Comparison of ENCODE assay signal across 8 mouse cellular contexts in genomic region chr7:99535741-99536501, GRCm38 (mm10). TPM values are rescaled to one million over a fixed set of nuclear protein-coding genes. Genes with fewer than 3 reads are reported as not detected.
DNase-seq lines count a peak whose midpoint lies in the region; ATAC-seq and TF ChIP-seq lines count a peak whose summit lies in the region.

No protein-coding gene starts in this region.

- H3K9ac ChIP-seq in forebrain, embryonic 14.5 days (ENCODE audit: low read length) = peak overlapping the region; percentile 89
- peak overlapping the region; percentile 91 for H3K9ac ChIP-seq in midbrain, embryonic 11.5 days (ENCODE audit: low read length)

- H3K27ac ChIP-seq in forebrain, embryonic 14.5 days (ENCODE audit: low read depth, low read length) = peak overlapping the region; percentile 88
- peak overlapping the region; percentile 85 for H3K27ac ChIP-seq in midbrain, embryonic 11.5 days (ENCODE audit: low read depth, low read length)
- H3K27ac ChIP-seq in thymus, adult 2 months (ENCODE audit: control insufficient read depth, insufficient read depth, low read length) = no peak overlapping the region

- H3K4me2 ChIP-seq in forebrain, embryonic 14.5 days (ENCODE audit: low read length) = peak overlapping the region; percentile 88
- peak overlapping the region; percentile 96 for H3K4me2 ChIP-seq in midbrain, embryonic 11.5 days

- H3K36me3 ChIP-seq in forebrain, embryonic 14.5 days (ENCODE audit: control insufficient read depth, insufficient read depth, low read length) = no peaks in the 10 kb centered on the region
- H3K36me3 ChIP-seq in midbrain, embryonic 11.5 days (ENCODE audit: control insufficient read depth, insufficient read depth, low read length) = no peaks in the 10 kb centered on the region
- no peaks in the 10 kb centered on the region for H3K36me3 ChIP-seq in thymus, adult 2 months (ENCODE audit: control insufficient read depth, insufficient read depth, low read length)

- no peaks in the 10 kb centered on the region for H3K9me3 ChIP-seq in forebrain, embryonic 14.5 days (replicated peaks; ENCODE audit: control insufficient read depth, low read length)
- H3K9me3 ChIP-seq in midbrain, embryonic 11.5 days (ENCODE audit: control insufficient read depth, low read length) = no peaks in the 10 kb centered on the region

- H3K4me3 ChIP-seq in forebrain, embryonic 14.5 days (ENCODE audit: low read depth, low read length) = peak overlapping the region; percentile 66
- H3K4me3 ChIP-seq in midbrain, embryonic 11.5 days (ENCODE audit: low read depth, low read length) = peak overlapping the region; percentile 75
- H3K4me3 ChIP-seq in thymus, adult 2 months (ENCODE audit: control insufficient read depth, insufficient read depth, low read length) = peak overlapping the region; percentile 75

- WGBS in forebrain, embryonic 14.5 days = 13% methylated on average over 46 of the region's 46 CpGs
- WGBS in midbrain, embryonic 11.5 days = 19% methylated on average over 35 of the region's 46 CpGs
- WGBS in thymus, adult 2 months = 5% methylated on average over 46 of the region's 46 CpGs

- H3K4me1 ChIP-seq in forebrain, embryonic 14.5 days (ENCODE audit: control insufficient read depth, insufficient read depth, low read length) = peaks cover 27% of the 10 kb centered on the region
- H3K4me1 ChIP-seq in midbrain, embryonic 11.5 days (ENCODE audit: control insufficient read depth, insufficient read depth, low read length) = peaks cover 28% of the 10 kb centered on the region
- peaks cover 34% of the 10 kb centered on the region for H3K4me1 ChIP-seq in thymus, adult 2 months (replicated peaks; ENCODE audit: control insufficient read depth, insufficient read depth, low read length)

- H3K27me3 ChIP-seq in forebrain, embryonic 14.5 days (replicated peaks; ENCODE audit: control insufficient read depth, insufficient read depth, low read length) = no peaks in the 10 kb centered on the region
- H3K27me3 ChIP-seq in midbrain, embryonic 11.5 days (ENCODE audit: control insufficient read depth, insufficient read depth, low read length) = no peaks in the 10 kb centered on the region
- H3K27me3 ChIP-seq in thymus, adult 2 months (ENCODE audit: control insufficient read depth, insufficient read depth, low read length) = no peaks in the 10 kb centered on the region

- no peak for TF ChIP-seq POLR2A in thymus, adult 2 months (IDR thresholded peaks at IDR 0.05; ENCODE audit: control insufficient read depth, extremely low read depth, insufficient read depth, low read length, poor library complexity)

- TF ChIP-seq CTCF in thymus, adult 2 months (IDR thresholded peaks at IDR 0.05; ENCODE audit: borderline replicate concordance, control insufficient read depth, extremely low read depth, insufficient read depth, low read length, poor library complexity) = no peak

- peak; percentile 33 to 59 for DNase-seq in lung, adult 18-20 months
- DNase-seq in lung, postnatal 14 days = no peak
- DNase-seq in adrenal gland, postnatal 14 days = peak; percentile 68
- peak; percentile 61 for DNase-seq in forebrain, embryonic 14.5 days (ENCODE audit: low spot score)
- peak; percentile 55 to 58 for DNase-seq in layer of hippocampus, postnatal 36 days
- peak; percentile 93 for DNase-seq in midbrain, embryonic 11.5 days (ENCODE audit: low spot score, missing footprints)
- peak; percentile 49 for DNase-seq in thymus, adult 2 months
- DNase-seq in urinary bladder, adult 18-20 months (ENCODE audit: low spot score in 2 of 2) = no peak

- ATAC-seq in forebrain, embryonic 14.5 days = peak; percentile 44
- ATAC-seq in midbrain, embryonic 11.5 days (ENCODE audit: low FRiP score) = peak; percentile 51; the same call in 1 of the 2 replicates

RNA-seq across cellular contexts. Expression of gene Arrb1, which starts 0.7 kb away (rescaled TPM):
- 48.9 and 57.9 TPM in 2 replicates for total RNA-seq in adrenal gland, postnatal 14 days (2021)
- polyA plus RNA-seq in forebrain, embryonic 14.5 days (2014; fragmentation: Nextera tagmentation; extraction: Ambion mirVana) = 6.0 and 6.5 TPM in 2 replicates
- total RNA-seq in layer of hippocampus, postnatal 36 days (2021) = 100 to 1,000 TPM; 131 to 145 TPM
- 4.1 and 4.6 TPM in 2 replicates for polyA plus RNA-seq in midbrain, embryonic 11.5 days (2014; fragmentation: Nextera tagmentation; extraction: Ambion mirVana)
- polyA plus RNA-seq in thymus, adult 2 months (2012; rRNA removed) = 26.3 and 29.6 TPM in 2 replicates

RNA-seq across cellular contexts. Expression of gene Rps3, which starts 52.4 kb away (rescaled TPM):
- total RNA-seq in adrenal gland, postnatal 14 days (2021) = 563 and 690 TPM in 2 replicates
- 577 and 687 TPM in 2 replicates for polyA plus RNA-seq in forebrain, embryonic 14.5 days (2014; fragmentation: Nextera tagmentation; extraction: Ambion mirVana)
- 100 to 1,000 TPM; 250 to 259 TPM for total RNA-seq in layer of hippocampus, postnatal 36 days (2021)
- polyA plus RNA-seq in midbrain, embryonic 11.5 days (2014; fragmentation: Nextera tagmentation; extraction: Ambion mirVana) = 716 and 724 TPM in 2 replicates
- polyA plus RNA-seq in thymus, adult 2 months (2012; rRNA removed) = 483 and 566 TPM in 2 replicates

Comparison
In these comparisons a context has a peak if more than half of its experiments do, and no peak if none do; other contexts are left out.
1. DNase-seq: peak in lung, adult 18-20 months (2 of 2), adrenal gland, postnatal 14 days (single experiment), forebrain, embryonic 14.5 days (single experiment), layer of hippocampus, postnatal 36 days (2 of 2), midbrain, embryonic 11.5 days (single experiment) and thymus, adult 2 months (single experiment); none in lung, postnatal 14 days (single experiment) and urinary bladder, adult 18-20 months (0 of 2).
2. Peak in every context shown above with its lines, with median percentiles within 50 percentile points of each other: H3K4me3 ChIP-seq.